Mouse (Mus musculus) liver, embryonic 15.5 days (tissue): ENCODE results near the gene Naa38. TPM values are rescaled to one million over a fixed set of nuclear protein-coding genes. Genes with fewer than 3 reads are reported as not detected.
"Not testable (repeated sequence)": the region's sequence is repeated elsewhere in the genome, so short reads cannot be mapped to it uniquely, and the experiment has no call there.

ENCODE experiments used
- ATAC-seq: fragments of 200-750 bp; cut with Nextera tagmentation; 2 replicates; pipeline ENCODE4 v1.8.0; 2017; ENCODE audit warnings: moderate number of reproducible peaks, mild to moderate bottlenecking, moderate library complexity; ENCODE audit not compliant: insufficient read depth
- H3K27ac ChIP-seq: fragments of 300-500 bp; sonication (generic); replicated peaks from 2 replicates; pipeline ENCODE4 v1.5.1; 2015; ENCODE audit warnings: mild to moderate bottlenecking, inconsistent platforms
- H3K27me3 ChIP-seq: fragments of 300-500 bp; sonication (generic); 2 replicates; pipeline ENCODE4 v1.6.1; 2015; ENCODE audit warnings: mild to moderate bottlenecking, inconsistent platforms
- H3K36me3 ChIP-seq: fragments of 300-500 bp; sonication (generic); replicated peaks from 2 replicates; pipeline ENCODE4 v1.6.1; 2015; ENCODE audit warnings: moderate library complexity, mild to moderate bottlenecking, inconsistent platforms
- H3K4me1 ChIP-seq: fragments of 300-500 bp; sonication (generic); replicated peaks from 2 replicates; pipeline ENCODE4 v1.6.1; 2015; ENCODE audit warnings: inconsistent platforms
- H3K4me2 ChIP-seq: fragments of 300-500 bp; sonication (generic); 2 replicates; pipeline ENCODE4 v1.6.1; 2015; ENCODE audit warnings: moderate library complexity, mild to moderate bottlenecking, inconsistent platforms
- H3K4me3 ChIP-seq: fragments of 300-500 bp; sonication (generic); replicated peaks from 2 replicates; pipeline ENCODE4 v1.5.1; 2015; ENCODE audit warnings: mild to moderate bottlenecking, inconsistent platforms
- H3K9ac ChIP-seq: fragments of 300-500 bp; sonication (generic); 2 replicates; pipeline ENCODE4 v1.6.1; 2015; ENCODE audit warnings: moderate library complexity, mild to moderate bottlenecking, inconsistent platforms
- H3K9me3 ChIP-seq: fragments of 300-500 bp; sonication (generic); replicated peaks from 2 replicates; pipeline ENCODE4 v1.6.1; 2016; ENCODE audit warnings: inconsistent platforms
- WGBS: fragments of 180-500 bp; shearing (Covaris S2); methylation state at CpG from one replicate; pipeline ENCODE4 v1.1.7; 2015; ENCODE audit warnings: mixed read lengths; ENCODE audit not compliant: insufficient replicate concordance; 5-methylcytosine and 5-hydroxymethylcytosine counted together
- polyA plus RNA-seq: library from polyadenylated mRNA; unstranded; fragments of >200 nt; fragmentation: Nextera tagmentation; extraction: Ambion mirVana; gene quantifications from 2 replicates; pipeline ENCODE4 v1.2.1, GENCODE M21; 2015

Naa38 gene
- polyA plus RNA-seq, 1 experiment from 2014 or later: 88.0 TPM

DNA sequence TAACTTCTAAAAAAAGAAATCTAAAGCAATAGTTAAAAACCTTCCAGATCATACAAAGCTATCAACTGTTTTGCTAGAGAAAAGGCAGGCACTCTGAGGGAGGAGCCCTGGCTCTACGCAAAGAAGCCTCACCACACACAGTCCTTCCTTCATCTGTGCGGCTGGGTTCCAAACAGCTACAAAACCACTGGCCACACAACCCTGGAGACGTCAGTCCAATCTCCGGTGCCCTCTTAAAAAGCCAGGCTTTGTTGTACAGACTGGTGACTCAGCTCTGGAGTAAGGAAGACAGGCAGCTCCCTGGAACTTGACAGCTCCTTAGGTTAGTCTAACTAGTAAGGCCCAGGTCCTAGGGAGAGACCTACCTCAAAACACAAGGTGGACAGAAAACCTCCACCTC is 19.6 kb upstream of the Naa38 start:
- Histone ChIP-seq H3K9me3 (no peaks in the 10 kb centered on the region), H3K4me1 (peaks cover 73% of the 10 kb centered on the region), H3K27me3 (peaks cover 14% of the 10 kb centered on the region), H3K4me2 (no peak overlapping the region), H3K9ac (no peak overlapping the region), H3K4me3 (no peak overlapping the region), H3K27ac (no peak overlapping the region), H3K36me3 (0 out of 2 replicates have a peak, but pooled peaks cover 6% of the 10 kb centered on the region)
- ATAC-seq: no peak
- WGBS: 60% methylated on average over 4 of the region's 4 CpGs

DNA sequence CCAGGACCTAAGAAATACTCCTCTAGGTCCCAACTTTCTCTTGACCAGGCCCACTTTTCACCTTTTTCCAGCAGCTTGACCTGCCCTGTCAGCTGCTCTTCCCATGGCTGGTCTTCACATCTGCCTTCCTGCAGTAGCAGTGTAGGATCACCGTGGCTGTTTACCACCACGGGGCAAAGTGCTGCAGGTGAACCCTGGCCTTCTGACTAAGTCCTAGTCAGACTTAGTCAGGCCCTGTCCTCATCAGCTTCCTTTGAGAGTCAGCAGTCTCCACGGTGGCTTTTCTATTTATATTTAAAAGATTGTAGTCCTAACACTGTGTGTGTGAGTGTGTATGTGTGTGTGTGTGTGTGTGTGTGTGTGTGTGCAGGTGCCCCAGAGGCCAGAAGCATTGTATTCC is 17.5 kb upstream of the Naa38 start:
- ATAC-seq: 0 out of 2 replicates have a peak, but pooled peaks have one; percentile 45
- Histone ChIP-seq H3K9ac (no peak overlapping the region), H3K27ac (peak overlapping the region; percentile 39), H3K27me3 (no peaks in the 10 kb centered on the region), H3K4me2 (no peak overlapping the region), H3K9me3 (no peaks in the 10 kb centered on the region), H3K36me3 (0 out of 2 replicates have a peak, but pooled peaks cover 6% of the 10 kb centered on the region), H3K4me1 (peaks cover 51% of the 10 kb centered on the region), H3K4me3 (no peak overlapping the region)
- 49% methylated on average over 3 of the region's 3 CpGs for WGBS

DNA sequence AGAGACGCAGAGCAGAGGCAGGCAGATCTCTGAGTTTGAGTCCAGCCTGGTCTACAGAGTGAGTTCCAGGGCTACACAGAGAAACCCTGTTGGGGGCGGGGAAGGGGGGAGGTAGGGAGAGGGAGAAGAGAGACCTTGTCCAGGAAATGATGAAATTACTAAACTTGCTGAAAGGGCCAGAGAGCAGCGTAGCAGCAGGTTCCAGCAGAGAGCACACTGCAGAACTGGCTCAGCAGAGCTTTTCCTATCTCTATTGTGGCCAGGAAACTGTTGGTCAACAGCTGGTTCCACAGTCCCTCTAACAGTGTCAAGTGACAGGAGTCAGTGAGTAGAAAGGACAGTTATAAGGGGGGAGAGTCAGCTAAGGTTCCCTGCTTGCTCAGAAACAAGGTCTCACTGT is 15.7 kb upstream of the Naa38 start:
- no peak overlapping the region for H3K4me3 ChIP-seq
- WGBS: 43% methylated on average over 3 of the region's 3 CpGs
- H3K9me3 ChIP-seq: no peaks in the 10 kb centered on the region
- H3K36me3 ChIP-seq: 0 out of 2 replicates have a peak, but pooled peaks cover 3% of the 10 kb centered on the region
- H3K4me2 ChIP-seq: no peak overlapping the region
- H3K27ac ChIP-seq: 0 out of 2 replicates have a peak overlapping the region, but pooled peaks have one; percentile 3
- H3K9ac ChIP-seq: no peak overlapping the region
- H3K27me3 ChIP-seq: no peaks in the 10 kb centered on the region
- peak; percentile 49 for ATAC-seq
- H3K4me1 ChIP-seq: peaks cover 33% of the 10 kb centered on the region

DNA sequence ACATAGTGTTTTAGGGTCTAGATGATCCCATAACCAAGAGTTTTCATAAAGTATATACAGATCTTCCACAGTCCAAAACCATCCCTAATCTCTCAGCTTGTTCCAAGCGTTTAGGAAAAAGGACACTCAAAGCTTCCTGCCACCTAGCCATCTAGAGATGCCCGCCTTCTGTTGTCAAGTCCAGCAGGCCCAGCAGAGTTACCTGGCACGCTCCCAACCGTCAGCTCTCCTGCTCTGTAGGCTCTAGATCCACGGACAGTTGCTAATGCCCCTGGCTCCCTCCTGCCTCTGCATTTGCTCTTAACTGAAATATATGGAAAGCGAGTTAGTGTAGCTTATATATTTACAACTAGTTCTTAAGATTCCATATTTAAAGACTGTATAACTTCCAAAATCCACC is 13.9 kb upstream of the Naa38 start:
- Histone ChIP-seq H3K27ac (no peak overlapping the region), H3K4me2 (no peak overlapping the region), H3K9ac (no peak overlapping the region), H3K4me3 (no peak overlapping the region), H3K36me3 (no peaks in the 10 kb centered on the region), H3K4me1 (peaks cover 24% of the 10 kb centered on the region), H3K27me3 (no peaks in the 10 kb centered on the region), H3K9me3 (no peaks in the 10 kb centered on the region)
- 77% methylated on average over 6 of the region's 6 CpGs for WGBS
- no peak for ATAC-seq

DNA sequence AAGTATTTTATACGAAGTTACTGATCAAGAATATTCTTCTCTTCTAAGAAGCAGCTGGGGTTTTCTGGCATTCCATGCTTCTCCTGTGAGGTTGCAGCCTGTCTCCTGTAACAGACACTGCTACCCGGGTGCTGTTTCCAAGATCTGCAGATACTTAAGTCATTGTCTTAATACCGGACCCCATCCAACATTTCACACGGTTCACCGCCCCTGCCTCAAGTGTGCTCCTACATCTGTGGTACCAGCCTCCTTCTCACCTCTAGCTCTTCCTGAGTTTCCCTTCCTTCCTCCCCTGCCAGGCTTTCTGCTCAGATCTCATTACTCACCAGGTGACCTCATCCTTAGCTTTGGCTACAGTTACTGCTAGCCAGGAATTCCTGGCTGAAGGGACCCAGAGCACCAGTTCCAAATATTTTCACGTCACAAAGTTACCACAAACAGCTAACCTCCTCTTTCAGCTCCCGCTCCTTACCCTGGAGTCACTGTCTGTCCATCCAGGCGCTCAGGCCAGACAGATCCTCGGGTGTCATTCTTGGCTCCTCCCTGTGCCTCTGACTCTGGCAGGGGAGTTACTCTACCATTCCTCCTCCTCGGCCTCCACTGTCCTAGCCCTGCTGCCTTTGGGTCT is 12.7 kb upstream of the Naa38 start:
- H3K9ac ChIP-seq: no peak overlapping the region
- 68% methylated on average over 10 of the region's 10 CpGs for WGBS
- no peak overlapping the region for H3K4me3 ChIP-seq
- peaks cover 13% of the 10 kb centered on the region for H3K4me1 ChIP-seq
- no peaks in the 10 kb centered on the region for H3K9me3 ChIP-seq
- H3K27me3 ChIP-seq: no peaks in the 10 kb centered on the region
- H3K27ac ChIP-seq: no peak overlapping the region
- ATAC-seq: no peak
- H3K36me3 ChIP-seq: no peaks in the 10 kb centered on the region
- H3K4me2 ChIP-seq: no peak overlapping the region

DNA sequence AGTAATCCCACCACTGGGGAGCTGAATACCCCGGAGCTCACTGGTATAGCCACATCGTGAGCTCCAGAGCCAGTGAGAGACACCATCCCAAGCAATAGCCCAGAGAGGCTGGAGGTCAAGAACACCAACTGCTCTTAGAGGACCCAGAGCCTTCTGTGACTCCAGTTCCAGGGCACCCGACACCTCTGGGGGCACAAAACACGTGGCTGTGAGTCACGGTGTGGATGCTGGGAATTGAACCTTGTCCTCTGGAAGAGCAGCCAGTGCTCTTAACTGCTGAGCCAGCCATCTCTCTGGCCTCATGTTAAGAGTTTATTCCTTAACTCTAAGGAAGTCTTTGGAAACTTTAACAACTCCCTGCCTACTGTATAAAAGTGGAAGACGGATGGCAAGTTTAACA is 10.3 kb upstream of the Naa38 start:
- WGBS: 62% methylated on average over 6 of the region's 6 CpGs
- H3K27ac ChIP-seq: no peak overlapping the region
- 0 out of 2 replicates have a peak, but pooled peaks cover 2% of the 10 kb centered on the region for H3K4me1 ChIP-seq
- H3K4me3 ChIP-seq: no peak overlapping the region
- no peaks in the 10 kb centered on the region for H3K36me3 ChIP-seq
- H3K27me3 ChIP-seq: no peaks in the 10 kb centered on the region
- H3K9me3 ChIP-seq: no peaks in the 10 kb centered on the region
- H3K4me2 ChIP-seq: no peak overlapping the region
- no peak overlapping the region for H3K9ac ChIP-seq
- no peak for ATAC-seq

DNA sequence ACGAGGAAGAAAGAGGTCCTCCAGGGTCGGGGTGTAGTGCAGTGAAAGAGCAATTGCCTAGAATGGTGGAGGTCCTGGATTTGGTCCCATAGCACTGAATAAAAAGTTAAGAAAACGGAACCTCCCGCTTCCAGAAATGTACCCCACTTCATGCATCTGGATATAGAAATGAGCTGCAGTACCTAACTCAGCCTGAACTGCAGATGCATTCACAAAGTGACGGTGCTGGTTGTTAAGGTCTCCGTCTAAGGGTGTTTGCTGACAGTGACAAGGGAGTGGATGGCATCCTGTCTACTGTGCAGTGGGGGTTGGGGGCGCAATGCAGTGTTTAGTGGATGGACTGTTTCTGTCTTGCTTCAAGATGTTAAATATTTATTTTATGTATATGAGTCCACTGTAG is 8.5 kb upstream of the Naa38 start:
- Histone ChIP-seq H3K4me1 (0 out of 2 replicates have a peak, but pooled peaks cover 4% of the 10 kb centered on the region), H3K27ac (no peak overlapping the region), H3K4me3 (no peak overlapping the region), H3K36me3 (no peaks in the 10 kb centered on the region), H3K9me3 (no peaks in the 10 kb centered on the region), H3K9ac (no peak overlapping the region), H3K27me3 (no peaks in the 10 kb centered on the region), H3K4me2 (no peak overlapping the region)
- 68% methylated on average over 7 of the region's 7 CpGs for WGBS
- ATAC-seq: no peak

DNA sequence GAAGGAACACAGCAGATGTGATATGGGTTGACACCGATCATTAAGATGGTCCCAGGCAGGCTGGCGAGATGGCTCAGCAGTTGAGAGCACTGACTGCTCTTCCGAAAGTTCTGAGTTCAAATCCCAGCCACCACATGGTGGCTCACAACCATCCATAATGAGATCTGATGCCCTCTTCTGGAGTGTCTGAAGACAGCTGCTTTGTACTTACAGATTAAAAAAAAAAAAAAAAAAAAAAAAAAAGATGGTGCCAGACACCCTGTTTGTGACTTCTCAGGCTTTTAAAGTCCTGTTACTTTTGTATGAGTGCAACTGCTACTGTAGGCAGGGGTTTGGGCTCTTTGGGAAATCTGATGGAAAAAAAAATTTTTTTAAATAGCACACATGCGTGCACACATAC is 6.6 kb upstream of the Naa38 start:
- no peak overlapping the region for H3K27ac ChIP-seq
- H3K9ac ChIP-seq: no peak overlapping the region
- no peaks in the 10 kb centered on the region for H3K9me3 ChIP-seq
- H3K4me2 ChIP-seq: no peak overlapping the region
- H3K27me3 ChIP-seq: no peaks in the 10 kb centered on the region
- H3K4me3 ChIP-seq: no peak overlapping the region
- ATAC-seq: no peak
- whole genome bisulfite sequencing: 81% methylated on average over 4 of the region's 4 CpGs
- H3K36me3 ChIP-seq: no peaks in the 10 kb centered on the region
- H3K4me1 ChIP-seq: 0 out of 2 replicates have a peak, but pooled peaks cover 4% of the 10 kb centered on the region

DNA sequence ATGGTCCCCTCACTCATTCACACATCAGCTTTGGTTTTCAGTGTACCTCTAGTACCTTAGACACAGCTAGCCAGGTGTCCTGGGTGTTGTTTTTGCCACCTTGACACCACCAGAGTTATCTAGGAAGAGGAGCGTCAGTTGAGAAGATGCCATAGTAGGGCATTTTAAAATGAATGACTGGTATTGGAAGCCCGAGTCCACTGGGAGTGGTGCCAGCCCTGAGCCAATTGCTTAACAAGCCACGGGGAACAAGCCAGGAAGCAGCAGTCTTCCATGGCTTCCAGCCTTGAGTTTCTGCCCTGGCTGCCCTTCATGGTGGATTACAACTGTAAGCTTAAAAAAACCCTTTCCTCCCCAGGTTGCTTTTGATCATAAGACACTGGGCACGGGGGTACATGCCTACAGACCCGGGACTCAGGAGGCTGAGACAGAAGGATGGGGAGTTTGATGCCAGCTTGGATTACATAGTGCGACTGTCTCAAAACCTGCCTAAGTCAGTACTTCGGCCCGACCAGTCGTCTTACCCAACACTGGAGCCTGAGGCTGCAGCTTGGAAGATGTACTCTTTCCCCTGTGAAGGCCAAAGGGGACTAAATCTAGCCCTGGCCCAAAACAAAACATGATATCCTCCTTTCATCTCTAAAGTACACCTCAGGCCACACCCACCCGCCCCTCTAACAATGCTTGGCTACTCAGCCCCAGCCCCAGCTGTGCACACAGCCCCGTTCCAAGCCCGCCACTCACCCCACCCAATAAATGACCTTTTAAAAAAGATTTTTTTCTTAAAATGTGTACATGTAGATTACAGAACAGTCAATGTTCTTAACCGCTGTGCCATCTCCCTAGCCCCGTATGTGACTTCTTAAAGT is 5.5 kb upstream of the Naa38 start:
- no peak overlapping the region for H3K9ac ChIP-seq
- H3K9me3 ChIP-seq: no peaks in the 10 kb centered on the region
- H3K4me1 ChIP-seq: peaks cover 8% of the 10 kb centered on the region
- ATAC-seq: no peak
- no peak overlapping the region for H3K27ac ChIP-seq
- WGBS: 63% methylated on average over 14 of the region's 14 CpGs
- H3K4me2 ChIP-seq: no peak overlapping the region
- no peak overlapping the region for H3K4me3 ChIP-seq
- no peaks in the 10 kb centered on the region for H3K27me3 ChIP-seq
- H3K36me3 ChIP-seq: no peaks in the 10 kb centered on the region

DNA sequence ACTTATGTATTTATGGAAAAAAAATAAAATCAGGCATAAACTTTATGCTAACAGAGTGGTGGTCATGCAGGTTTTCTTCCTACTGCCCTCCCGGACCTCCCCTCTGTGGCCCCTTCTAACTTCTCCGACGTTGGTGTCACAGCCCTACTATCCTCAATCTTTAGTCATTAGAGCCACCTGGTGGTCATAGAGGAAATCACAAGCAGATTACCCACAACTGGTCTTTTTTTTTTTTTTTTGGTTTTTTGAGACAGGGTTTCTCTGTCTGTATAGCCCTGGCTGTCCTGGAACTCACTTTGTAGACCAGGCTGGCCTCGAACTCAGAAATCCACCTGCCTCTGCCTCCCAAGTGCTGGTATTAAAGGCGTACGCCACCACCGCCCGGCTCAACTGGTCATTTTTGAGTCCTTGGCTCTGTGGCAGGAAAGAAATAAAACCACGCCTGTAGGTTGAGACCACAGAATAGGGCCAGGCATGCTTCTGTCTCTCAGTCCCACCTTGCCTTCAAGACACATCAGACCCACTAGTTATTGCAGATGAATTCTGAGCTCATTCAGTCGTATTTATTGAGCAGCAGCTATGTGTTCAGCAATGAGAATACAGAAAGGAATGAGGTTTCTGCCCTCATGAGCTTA is 4.8 kb upstream of the Naa38 start:
- H3K4me1 ChIP-seq: peaks cover 8% of the 10 kb centered on the region
- no peak overlapping the region for H3K27ac ChIP-seq
- H3K9ac ChIP-seq: no peak overlapping the region
- no peaks in the 10 kb centered on the region for H3K36me3 ChIP-seq
- no peak for ATAC-seq
- no peak overlapping the region for H3K4me2 ChIP-seq
- no peaks in the 10 kb centered on the region for H3K9me3 ChIP-seq
- 37% methylated on average over 10 of the region's 10 CpGs for WGBS
- no peaks in the 10 kb centered on the region for H3K27me3 ChIP-seq
- H3K4me3 ChIP-seq: no peak overlapping the region

DNA sequence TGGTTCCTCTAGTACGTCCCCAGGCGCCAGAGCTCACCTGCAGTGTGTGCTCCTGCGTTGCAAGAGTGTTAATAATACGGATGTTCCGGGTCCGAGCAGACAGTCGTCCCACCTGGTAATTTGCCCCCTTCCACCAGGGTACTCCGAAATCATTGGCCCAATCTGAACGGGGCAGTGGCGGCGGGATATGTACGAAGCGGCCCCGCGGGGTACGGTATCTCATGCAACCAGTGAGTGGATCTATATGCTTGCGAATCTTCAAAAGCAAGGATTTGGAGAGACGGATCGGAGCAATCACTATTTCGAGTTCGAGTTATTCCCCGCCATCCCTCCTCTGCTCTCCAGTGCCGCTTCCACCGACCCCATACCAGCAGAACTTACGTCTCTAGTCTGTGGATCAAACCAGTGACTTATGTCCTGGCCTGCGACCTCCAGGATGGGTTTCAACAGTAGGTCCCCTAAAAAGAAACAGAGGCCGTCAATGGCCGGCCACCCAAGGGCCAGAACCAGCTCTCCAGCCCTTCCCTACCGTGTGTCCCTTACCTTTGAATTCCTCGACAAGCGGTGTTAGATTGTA is 608 bp upstream of the Naa38 start:
- ATAC-seq, H3K36me3 ChIP-seq, H3K9me3 ChIP-seq, H3K27me3 ChIP-seq: not testable (repeated sequence)
- Histone ChIP-seq H3K9ac (peak overlapping the region; percentile 94), H3K4me1 (peaks cover 35% of the 10 kb centered on the region), H3K4me3 (peak overlapping the region; percentile 85), H3K27ac (peak overlapping the region; percentile 97), H3K4me2 (peak overlapping the region; percentile 96)
- WGBS: 2% methylated on average over 31 of the region's 31 CpGs
